10 mouse cellular contexts compared by ENCODE assay signal in genomic region chr1:86506420-86506819, GRCm38 (mm10). TPM values are rescaled to one million over a fixed set of nuclear protein-coding genes. Genes with fewer than 3 reads are reported as not detected.
DNase-seq lines count a peak whose midpoint lies in the region; ATAC-seq lines count a peak whose summit lies in the region.
"Had no signal": no experiment of that assay in that cellular context is flagged by ENCODE, and none has a peak within 500 bp of the region (broad histone marks: within the 10 kb centered on the region; RNA-seq: fewer than 3 reads in every experiment).

No protein-coding gene starts in this region.

- ATAC-seq in hindbrain, embryonic 11.5 days (ENCODE audit: low FRiP score), result no peak
- no peak for ATAC-seq in midbrain, embryonic 15.5 days (replicated peaks)
- ATAC-seq: Patski had no signal

- H3K9ac ChIP-seq in hindbrain, embryonic 11.5 days (ENCODE audit: low read depth, low read length), result no peak overlapping the region
- H3K9ac ChIP-seq in midbrain, embryonic 15.5 days, result no peak overlapping the region

- H3K4me2 ChIP-seq in hindbrain, embryonic 11.5 days (replicated peaks; ENCODE audit: low read depth, low read length), result no peak overlapping the region
- no peak overlapping the region for H3K4me2 ChIP-seq in midbrain, embryonic 15.5 days
- H3K4me2 ChIP-seq: lung, embryonic 15.5 days had no signal

- no peaks in the 10 kb centered on the region for H3K36me3 ChIP-seq in embryonic facial prominence, embryonic 10.5 days (replicated peaks)
- no peaks in the 10 kb centered on the region for H3K36me3 ChIP-seq in hindbrain, embryonic 11.5 days (ENCODE audit: control insufficient read depth, insufficient read depth, low read length)
- H3K36me3 ChIP-seq in midbrain, embryonic 15.5 days (replicated peaks), result no peaks in the 10 kb centered on the region
- H3K36me3 ChIP-seq: lung, embryonic 15.5 days had no signal

- H3K27ac ChIP-seq in embryonic facial prominence, embryonic 10.5 days (replicated peaks), result peak overlapping the region; percentile 99
- peak overlapping the region; percentile 95; the same call in 1 of the 2 replicates for H3K27ac ChIP-seq in hindbrain, embryonic 11.5 days (ENCODE audit: low read depth, low read length)
- peak overlapping the region; percentile 35; the same call in 1 of the 2 replicates for H3K27ac ChIP-seq in midbrain, embryonic 15.5 days

- no peaks in the 10 kb centered on the region for H3K9me3 ChIP-seq in embryonic facial prominence, embryonic 10.5 days
- no peaks in the 10 kb centered on the region for H3K9me3 ChIP-seq in hindbrain, embryonic 11.5 days (ENCODE audit: control insufficient read depth, low read length)
- H3K9me3 ChIP-seq in midbrain, embryonic 15.5 days, result no peaks in the 10 kb centered on the region
- H3K9me3 ChIP-seq: lung, embryonic 15.5 days had no signal

- DNase-seq in layer of hippocampus, postnatal 10 days (ENCODE audit: low spot score in 2 of 2), result peak; percentile 50 to 53
- DNase-seq in layer of hippocampus, postnatal 14 days (ENCODE audit: low spot score in 2 of 2), result no peak
- no peak for DNase-seq in embryonic facial prominence, embryonic 10.5 days (ENCODE audit: low spot score)
- DNase-seq in hindbrain, embryonic 11.5 days (ENCODE audit: low spot score), result no peak
- no peak for DNase-seq in left cerebral cortex, adult 9 months (ENCODE audit: low spot score in 2 of 2)
- DNase-seq in thymus, postnatal 36 days, result no peak
- DNase-seq: thymus, postnatal 4 days had no signal

- 84% methylated on average over 5 of the region's 5 CpGs for WGBS in embryonic facial prominence, embryonic 10.5 days
- 83% methylated on average over 5 of the region's 5 CpGs for WGBS in hindbrain, embryonic 11.5 days
- 81% methylated on average over 5 of the region's 5 CpGs for WGBS in midbrain, embryonic 15.5 days

- H3K4me3 ChIP-seq in embryonic facial prominence, embryonic 10.5 days, result no peak overlapping the region
- H3K4me3 ChIP-seq in hindbrain, embryonic 11.5 days (ENCODE audit: low read depth, low read length), result no peak overlapping the region
- no peak overlapping the region for H3K4me3 ChIP-seq in midbrain, embryonic 15.5 days
- H3K4me3 ChIP-seq: lung, embryonic 15.5 days had no signal

- peaks cover 74% of the 10 kb centered on the region for H3K4me1 ChIP-seq in embryonic facial prominence, embryonic 10.5 days
- peaks cover 16% of the 10 kb centered on the region for H3K4me1 ChIP-seq in hindbrain, embryonic 11.5 days (replicated peaks; ENCODE audit: control insufficient read depth, insufficient read depth, low read length)
- H3K4me1 ChIP-seq in midbrain, embryonic 15.5 days, result peaks cover 49% of the 10 kb centered on the region

- H3K27me3 ChIP-seq in embryonic facial prominence, embryonic 10.5 days (replicated peaks; ENCODE audit: low read depth, poor library complexity, severe bottlenecking), result no peaks in the 10 kb centered on the region
- H3K27me3 ChIP-seq in hindbrain, embryonic 11.5 days (ENCODE audit: control insufficient read depth, insufficient read depth, low read length), result no peaks in the 10 kb centered on the region
- no peaks in the 10 kb centered on the region for H3K27me3 ChIP-seq in midbrain, embryonic 15.5 days (replicated peaks)
- H3K27me3 ChIP-seq: lung, embryonic 15.5 days; Patski had no signal

RNA-seq across cellular contexts. Expression of gene Ptma, which starts 20.1 kb away (rescaled TPM):
- 100 to 1,000 TPM; 617 to 662 TPM for total RNA-seq in layer of hippocampus, postnatal 10 days (2021)
- total RNA-seq in layer of hippocampus, postnatal 14 days (2021), result 100 to 1,000 TPM; 453 to 549 TPM
- polyA plus RNA-seq in embryonic facial prominence, embryonic 10.5 days (2016; fragmentation: Nextera tagmentation; extraction: Ambion mirVana), result 3,352 and 3,592 TPM in 2 replicates
- 3,351 and 3,402 TPM in 2 replicates for polyA plus RNA-seq in hindbrain, embryonic 11.5 days (2014; fragmentation: Nextera tagmentation; extraction: Ambion mirVana)
- polyA plus RNA-seq in midbrain, embryonic 15.5 days (2015; fragmentation: Nextera tagmentation; extraction: Ambion mirVana), result 1,373 and 1,532 TPM in 2 replicates

Comparison
In these comparisons a context has a peak if more than half of its experiments do, and no peak if none do; other contexts are left out.
1. DNase-seq: peak in layer of hippocampus, postnatal 10 days (2 of 2); none in layer of hippocampus, postnatal 14 days (0 of 2), embryonic facial prominence, embryonic 10.5 days (single experiment), hindbrain, embryonic 11.5 days (single experiment), left cerebral cortex, adult 9 months (0 of 2) and thymus, postnatal 36 days (0 of 2).
2. H3K27ac ChIP-seq: peak in every context shown above with its lines; median percentile 99 in embryonic facial prominence, embryonic 10.5 days; 95 in hindbrain, embryonic 11.5 days; 35 in midbrain, embryonic 15.5 days.